Mouse (Mus musculus) CH12.LX (cell line): ENCODE results near the gene Dvl2. TPM values are rescaled to one million over a fixed set of nuclear protein-coding genes. Genes with fewer than 3 reads are reported as not detected.

Experiments
- DNase-seq: peaks from one replicate; pipeline ENCODE4 v3.0.0-alpha.2; 2013; ENCODE audit errors: extremely low read depth
- H3K27ac ChIP-seq: 2 replicates; pipeline ENCODE4 v1.5.1; 2012; ENCODE audit warnings: low read depth, mild to moderate bottlenecking, control low read depth, moderate library complexity; ENCODE audit not compliant: insufficient read depth
- H3K27me3 ChIP-seq: replicated peaks from 2 replicates; pipeline ENCODE3; 2012; ENCODE audit warnings: inconsistent platforms
- H3K36me3 ChIP-seq, 2 experiments: replicated peaks in 1 of 2; 2 replicates each; pipeline versions ENCODE3 to v1.6.1; 2012; ENCODE audit warnings: inconsistent platforms in 1 of 2, low read length in 1 of 2, mild to moderate bottlenecking in 1 of 2, mixed read lengths in 1 of 2, moderate library complexity in 1 of 2; ENCODE audit not compliant: control insufficient read depth in 1 of 2, insufficient read depth in 1 of 2
- H3K4me1 ChIP-seq, 2 experiments: 2 replicates each; pipeline ENCODE4 v1.6.1; 2012; ENCODE audit warnings: inconsistent platforms in 1 of 2, moderate library complexity in 1 of 2; ENCODE audit not compliant: insufficient read depth in 2 of 2, control insufficient read depth in 1 of 2
- H3K4me2 ChIP-seq: 2 replicates; pipeline ENCODE4 v1.6.1; 2012; ENCODE audit warnings: low read depth, mild to moderate bottlenecking, control low read depth; ENCODE audit not compliant: poor library complexity, insufficient read depth, severe bottlenecking
- H3K4me3 ChIP-seq, 3 experiments: fragments of 150-350 bp in 1 of 3; sonication (generic) in 1 of 3; replicated peaks in 1 of 3; 2 replicates each; pipeline versions ENCODE3 to v1.5.1; 2011 to 2012; ENCODE audit warnings: low read depth in 2 of 3, low read length in 2 of 3, mild to moderate bottlenecking in 2 of 3, moderate library complexity in 2 of 3, control low read depth in 1 of 3, improper control_type of control experiment in 1 of 3, inconsistent platforms in 1 of 3, mixed read lengths in 1 of 3; ENCODE audit not compliant: poor library complexity in 1 of 3
- H3K79me2 ChIP-seq: replicated peaks from 2 replicates; pipeline ENCODE4 v1.6.1; 2012; ENCODE audit warnings: mild to moderate bottlenecking, moderate library complexity; ENCODE audit not compliant: control insufficient read depth, poor library complexity, insufficient read depth, severe bottlenecking; ENCODE audit errors: extremely low read depth
- H3K9ac ChIP-seq: 2 replicates; pipeline ENCODE4 v1.6.1; 2012; ENCODE audit warnings: low read depth, mild to moderate bottlenecking, control low read depth, moderate library complexity; ENCODE audit not compliant: insufficient read depth
- H3K9me3 ChIP-seq: replicated peaks from 2 replicates; pipeline ENCODE3; 2012; ENCODE audit warnings: low read length, inconsistent platforms, mixed read lengths
- BHLHE40 ChIP-seq: IDR thresholded peaks from 2 replicates; pipeline ENCODE4 v1.6.1; 2011; ENCODE audit warnings: mild to moderate bottlenecking, low read depth, low read length, improper control_type of control experiment
- CHD1 ChIP-seq: IDR thresholded peaks from 2 replicates; pipeline ENCODE4 v1.6.1; 2012; ENCODE audit warnings: low read depth, low read length, improper control_type of control experiment, inconsistent platforms
- CHD2 ChIP-seq: IDR thresholded peaks from 2 replicates; pipeline ENCODE4 v1.6.1; 2011; ENCODE audit warnings: low read length, improper control_type of control experiment
- CTCF ChIP-seq, 2 experiments: IDR thresholded peaks in 1 of 2; conservative IDR thresholded peaks in 1 of 2; 2 replicates each; pipeline ENCODE4 v1.5.1; 2011 to 2012; ENCODE audit warnings: low read depth in 2 of 2, low read length in 2 of 2, improper control_type of control experiment in 1 of 2, inconsistent platforms in 1 of 2, mild to moderate bottlenecking in 1 of 2, moderate library complexity in 1 of 2
- ELF1 ChIP-seq: IDR thresholded peaks from 2 replicates; pipeline ENCODE4 v1.6.1; 2014; ENCODE audit warnings: low read depth, mild to moderate bottlenecking, inconsistent platforms, low read length, improper control_type of control experiment
- EP300 ChIP-seq: IDR thresholded peaks from 2 replicates; pipeline ENCODE4 v1.6.1; 2011; ENCODE audit warnings: low read length, improper control_type of control experiment
- GABPA ChIP-seq: IDR thresholded peaks from 2 replicates; pipeline ENCODE4 v1.6.1; 2012; ENCODE audit warnings: low read depth, low read length, improper control_type of control experiment, inconsistent platforms; ENCODE audit not compliant: insufficient replicate concordance
- HCFC1 ChIP-seq: IDR thresholded peaks from 2 replicates; pipeline ENCODE4 v1.6.1; 2012; ENCODE audit warnings: low read depth, mild to moderate bottlenecking, inconsistent platforms, low read length, improper control_type of control experiment
- JUN ChIP-seq: IDR thresholded peaks from 2 replicates; pipeline ENCODE4 v1.6.1; 2011; ENCODE audit warnings: low read depth, mild to moderate bottlenecking, low read length, improper control_type of control experiment, moderate library complexity; ENCODE audit not compliant: insufficient read depth
- MAX ChIP-seq: IDR thresholded peaks from 2 replicates; pipeline ENCODE4 v1.6.1; 2011; ENCODE audit warnings: low read length, improper control_type of control experiment
- MAZ ChIP-seq: IDR thresholded peaks from 2 replicates; pipeline ENCODE4 v1.6.1; 2012; ENCODE audit warnings: low read depth, mild to moderate bottlenecking, inconsistent platforms, low read length, improper control_type of control experiment, moderate library complexity
- MEF2A ChIP-seq: IDR thresholded peaks from 2 replicates; pipeline ENCODE4 v1.6.1; 2014; ENCODE audit warnings: low read depth, mild to moderate bottlenecking, inconsistent platforms, low read length, improper control_type of control experiment, borderline replicate concordance
- MYC ChIP-seq: IDR thresholded peaks from 2 replicates; pipeline ENCODE4 v1.6.1; 2011; ENCODE audit warnings: low read depth, mild to moderate bottlenecking, improper control_type of control experiment, low read length
- NELFE ChIP-seq: IDR thresholded peaks from 2 replicates; pipeline ENCODE4 v1.6.1; 2011; ENCODE audit warnings: low read depth, low read length, improper control_type of control experiment
- NRF1 ChIP-seq: IDR thresholded peaks from 2 replicates; pipeline ENCODE4 v1.6.1; 2014; ENCODE audit warnings: low read depth, mild to moderate bottlenecking, inconsistent platforms, low read length, improper control_type of control experiment, moderate library complexity
- PAX5 ChIP-seq: IDR thresholded peaks from 2 replicates; pipeline ENCODE4 v1.6.1; 2012; ENCODE audit warnings: low read length, inconsistent platforms, mixed read lengths
- POLR2AphosphoS2 ChIP-seq: IDR thresholded peaks from 2 replicates; pipeline ENCODE4 v1.6.1; 2011; ENCODE audit warnings: low read depth, low read length, improper control_type of control experiment
- RAD21 ChIP-seq: IDR thresholded peaks from 2 replicates; pipeline ENCODE4 v1.6.1; 2011; ENCODE audit warnings: low read depth, mild to moderate bottlenecking, low read length, improper control_type of control experiment, moderate library complexity
- RCOR1 ChIP-seq: conservative IDR thresholded peaks from 2 replicates; pipeline ENCODE4 v1.6.1; 2012; ENCODE audit warnings: low read depth, mild to moderate bottlenecking, inconsistent platforms, low read length, improper control_type of control experiment
- SIN3A ChIP-seq: IDR thresholded peaks from 2 replicates; pipeline ENCODE4 v1.6.1; 2012; ENCODE audit warnings: low read length, improper control_type of control experiment, inconsistent platforms
- TBP ChIP-seq: conservative IDR thresholded peaks from 2 replicates; pipeline ENCODE4 v1.6.1; 2011; ENCODE audit warnings: low read depth, low read length, improper control_type of control experiment
- TCF12 ChIP-seq: IDR thresholded peaks from 2 replicates; pipeline ENCODE4 v1.6.1; 2014; ENCODE audit warnings: low read depth, mild to moderate bottlenecking, inconsistent platforms, low read length, improper control_type of control experiment
- USF2 ChIP-seq: conservative IDR thresholded peaks from 2 replicates; pipeline ENCODE4 v1.6.1; 2011; ENCODE audit warnings: low read depth, low read length, improper control_type of control experiment
- ZC3H11A ChIP-seq: IDR thresholded peaks from 2 replicates; pipeline ENCODE4 v1.6.1; 2012; ENCODE audit warnings: low read depth, mild to moderate bottlenecking, inconsistent platforms, low read length, improper control_type of control experiment
- ZKSCAN1 ChIP-seq: IDR thresholded peaks from 2 replicates; pipeline ENCODE4 v1.6.1; 2012; ENCODE audit warnings: low read depth, inconsistent platforms, low read length, improper control_type of control experiment, borderline replicate concordance
- dilution Hi-C: fragments of 300-500 bp; cut with MboI; formaldehyde crosslinking; loops from 2 replicates; pipeline ENCODE4 v1.14.3; 2020; ENCODE audit warnings: low sequenced_read_pairs; ENCODE audit not compliant: extremely low pct_unique_long_range_greater_than_20kb, extremely low pct_ligation_motif_present
- in situ Hi-C: fragments of 300-500 bp; cut with MboI; formaldehyde crosslinking; loops from 3 replicates; pipeline ENCODE4 v1.14.3; 2019; ENCODE audit warnings: low sequenced_read_pairs, low pct_ligation_motif_present, low pct_unique_long_range_greater_than_20kb, mixed read lengths
- polyA plus RNA-seq: library from polyadenylated mRNA; unstranded; fragments of >175 nt; gene quantifications from 2 replicates; pipeline ENCODE4 v1.2.1, GENCODE M21; 2012; ENCODE audit warnings: low read depth; ENCODE audit not compliant: insufficient read length
- total RNA-seq, 2 experiments: library from RNA; depleted of rRNA; stranded (reverse); fragments of 300-350 nt in 1 of 2; fragments of >200 nt in 1 of 2; gene quantifications; 2 replicates each; pipeline ENCODE4 v1.2.3; 2012 to 2014

The Dvl2 gene
- total and polyA plus RNA-seq, 3 experiments, result 15.1 to 30.6 (median 27.1) TPM

- TF ChIP-seq NRF1, result peak; percentile 28; the same call in 1 of the 2 replicates
- TF ChIP-seq HCFC1, result peak; percentile 9; the same call in 1 of the 2 replicates
- TF ChIP-seq USF2, result no peak
- TF ChIP-seq ZKSCAN1, result no peak
- TF ChIP-seq RAD21, result no peak
- 0 out of 2 replicates have a peak, but pooled peaks have one; percentile 15 for TF ChIP-seq MEF2A
- TF ChIP-seq ELF1, result peak; percentile 69
- no peak for TF ChIP-seq TBP
- TF ChIP-seq GABPA, result no peak
- no peak for TF ChIP-seq PAX5
- peak; percentile 34; the same call in 1 of the 2 replicates for TF ChIP-seq SIN3A
- 0 out of 2 replicates have a peak, but pooled peaks have one; percentile 26 for TF ChIP-seq BHLHE40
These were observed 3.3 kb upstream of the Dvl2 start (continued) for GRCm38 (mm10) chr11:69997070-69997509.

DNA sequence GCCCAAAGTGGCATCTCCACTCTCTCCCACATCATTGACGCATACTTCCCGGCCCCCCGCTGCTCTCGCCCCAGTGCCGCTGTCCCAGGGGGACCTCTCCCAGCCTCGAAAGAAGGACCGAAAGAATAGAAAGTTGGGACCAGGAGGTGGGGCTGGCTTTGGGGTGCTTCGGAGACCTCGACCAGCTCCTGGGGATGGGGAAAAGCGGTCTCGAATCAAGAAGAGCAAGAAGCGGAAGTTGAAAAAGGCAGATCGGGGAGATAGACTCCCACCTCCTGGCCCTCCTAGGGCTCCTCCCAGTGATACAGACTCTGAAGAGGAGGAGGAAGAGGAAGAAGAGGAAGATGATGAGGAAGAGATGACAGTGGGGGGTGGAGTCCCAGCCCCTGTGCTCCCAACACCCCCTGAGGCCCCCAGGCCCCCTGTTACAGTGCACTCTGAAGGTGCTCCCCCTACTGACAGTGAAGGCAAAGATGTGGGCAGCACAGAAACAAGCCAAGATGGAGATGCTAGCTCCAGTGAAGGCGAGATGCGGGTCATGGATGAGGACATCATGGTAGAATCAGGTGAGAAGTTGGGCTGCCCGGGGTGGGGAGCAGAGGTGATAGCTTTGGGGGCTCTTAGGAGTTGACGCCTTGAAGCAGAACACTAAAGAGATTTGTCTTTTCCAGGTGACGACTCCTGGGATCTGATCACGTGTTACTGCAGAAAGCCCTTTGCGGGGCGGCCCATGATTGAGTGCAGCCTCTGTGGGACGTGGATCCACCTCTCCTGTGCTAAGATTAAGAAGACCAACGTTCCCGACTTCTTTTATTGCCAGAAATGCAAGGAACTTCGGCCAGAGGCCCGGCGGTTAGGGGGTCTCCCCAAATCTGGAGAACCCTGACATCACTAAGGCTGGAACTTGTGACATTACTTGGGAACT, 1.6 kb upstream of the Dvl2 start:
- H3K4me1 ChIP-seq, result peaks cover 13 to 70% of the 10 kb centered on the region in 2 experiments; a peak in 3 of 4 replicates
- H3K9me3 ChIP-seq, result no peaks in the 10 kb centered on the region
- dilution Hi-C loops (no loop called here), in situ Hi-C loops (no loop called here)
- no peaks in the 10 kb centered on the region for H3K27me3 ChIP-seq
- no peak overlapping the region for H3K4me3 ChIP-seq
- no peak overlapping the region for H3K9ac ChIP-seq
- H3K4me2 ChIP-seq, result no peak overlapping the region
- peaks cover 36 to 59% of the 10 kb centered on the region in 2 experiments for H3K36me3 ChIP-seq
- DNase-seq, result peak; percentile 53
- TF ChIP-seq MEF2A (no peak), CTCF (conservative IDR thresholded peaks at IDR 0.05 in 1 of 2, IDR thresholded peaks at IDR 0.05 in 1 of 2; ENCODE audit: low read depth in 2 of 2, low read length in 2 of 2) (peak in 1 of 2 experiments; percentile 52; a peak in 2 of 4 replicates)
- H3K27ac ChIP-seq, result peak overlapping the region; percentile 17
- peaks cover 56% of the 10 kb centered on the region for H3K79me2 ChIP-seq

- dilution Hi-C loops (no loop called here), in situ Hi-C loops (loop anchor here (25.0 kb wide), 1 partner anchor 912 kb away; the partner anchor contains the start of genes Per1 and Vamp2)
- Histone ChIP-seq H3K4me3 (no peak overlapping the region), H3K79me2 (peaks cover 52% of the 10 kb centered on the region), H3K27me3 (no peaks in the 10 kb centered on the region), H3K27ac (peak overlapping the region; percentile 18), H3K9ac (no peak overlapping the region), H3K4me2 (0 out of 2 replicates have a peak overlapping the region, but pooled peaks have one; percentile 4), H3K36me3 (peaks cover 30 to 59% of the 10 kb centered on the region in 2 experiments), H3K4me1 (peaks cover 9 to 62% of the 10 kb centered on the region in 2 experiments; a peak in 3 of 4 replicates), H3K9me3 (no peaks in the 10 kb centered on the region)
- DNase-seq, result peak; percentile 63
- TF ChIP-seq CHD1 (no peak), CHD2 (no peak), MAX (no peak), JUN (no peak), SIN3A (no peak), ZC3H11A (no peak), MYC (no peak), EP300 (no peak), NELFE (no peak), RCOR1 (no peak), HCFC1 (no peak), TCF12 (no peak), POLR2AphosphoS2 (no peak), MAZ (no peak), CTCF (conservative IDR thresholded peaks at IDR 0.05 in 1 of 2, IDR thresholded peaks at IDR 0.05 in 1 of 2; ENCODE audit: low read depth in 2 of 2, low read length in 2 of 2) (no peak)
These were observed 729 bp upstream of the Dvl2 start for GRCm38 (mm10) chr11:69999666-70000065.
